Mouse (Mus musculus) brain, embryonic 14.5 days (tissue): Measurements from ENCODE around the gene Tfap2a.

Source experiments
- CTCF ChIP-seq: fragments of 200-500 bp; IDR thresholded peaks from 2 replicates; pipeline ENCODE4 v1.5.1; 2012; ENCODE audit warnings: inconsistent platforms, mild to moderate bottlenecking, moderate library complexity, borderline replicate concordance; ENCODE audit not compliant: insufficient read depth, insufficient read length; ENCODE audit errors: extremely low read depth
- POLR2A ChIP-seq: fragments of 200-500 bp; IDR thresholded peaks from 2 replicates; pipeline ENCODE4 v1.6.1; 2012; ENCODE audit warnings: mild to moderate bottlenecking, inconsistent platforms, borderline replicate concordance; ENCODE audit not compliant: poor library complexity, insufficient read depth, insufficient read length, severe bottlenecking; ENCODE audit errors: extremely low read depth

- TF ChIP-seq POLR2A: no peak
- no peak for TF ChIP-seq CTCF
These were observed 33.2 kb downstream of the Tfap2a start for GRCm38 (mm10) chr13:40704864-40705455.
